Mouse (Mus musculus): Measurements from ENCODE around the gene Trim11.

Trim11 gene

GRCm38 (mm10) chr11:58980381-58980990 lies 2.6 kb downstream of the Trim11 start:
- no peak for DNase-seq (ENCODE audit: low spot score in 2 of 2)

DNA sequence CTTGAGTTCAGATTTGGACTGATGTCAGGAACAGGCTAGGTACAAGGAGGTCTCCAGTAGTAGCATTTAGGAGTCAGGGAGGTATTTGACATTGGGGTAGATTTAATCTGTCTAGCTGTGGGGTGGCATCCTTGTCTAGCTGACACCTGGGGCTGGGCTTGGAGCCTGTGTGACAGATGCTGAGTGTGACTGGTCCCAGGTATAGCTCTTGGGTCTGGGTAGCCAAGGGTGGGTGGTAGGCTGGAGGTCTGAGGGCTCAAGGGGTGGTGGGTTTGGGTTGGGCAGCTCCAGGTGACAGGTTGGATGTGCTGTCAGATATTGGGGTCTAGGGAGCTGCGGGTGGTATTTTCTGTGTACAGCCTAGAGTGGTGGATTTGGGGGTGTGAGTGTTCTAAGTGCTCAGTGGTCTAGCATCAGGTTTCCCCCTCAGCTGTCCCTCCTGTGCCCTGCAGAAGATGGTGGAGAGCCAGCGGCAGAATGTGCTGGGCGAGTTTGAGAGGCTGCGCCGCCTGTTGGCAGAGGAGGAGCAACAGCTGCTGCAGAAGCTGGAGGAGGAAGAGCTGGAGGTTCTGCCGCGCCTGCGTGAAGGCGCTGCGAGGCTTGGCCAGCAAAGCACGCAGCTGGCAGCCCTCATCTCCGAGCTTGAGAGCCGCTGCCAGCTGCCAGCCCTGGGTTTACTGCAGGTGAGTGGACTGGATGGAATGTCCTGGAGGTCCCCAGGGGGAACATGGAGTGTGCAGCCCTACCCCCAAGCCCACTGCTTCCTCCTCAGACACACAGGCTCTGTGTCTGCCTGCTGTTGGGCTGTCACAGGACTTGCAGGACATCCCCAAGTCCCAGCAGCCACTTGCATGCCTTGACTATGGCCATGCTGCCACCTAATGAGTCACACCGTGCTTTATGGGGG lies 3.9 kb downstream of the Trim11 start:
- peak; percentile 59 to 74 for DNase-seq (ENCODE audit: low spot score in 2 of 2)

- peak in 1 of 2 experiments; percentile 47 for DNase-seq (ENCODE audit: low spot score in 2 of 2)
Observed at GRCm38 (mm10) chr11:58982471-58983097, 4.7 kb downstream of the Trim11 start.

DNA sequence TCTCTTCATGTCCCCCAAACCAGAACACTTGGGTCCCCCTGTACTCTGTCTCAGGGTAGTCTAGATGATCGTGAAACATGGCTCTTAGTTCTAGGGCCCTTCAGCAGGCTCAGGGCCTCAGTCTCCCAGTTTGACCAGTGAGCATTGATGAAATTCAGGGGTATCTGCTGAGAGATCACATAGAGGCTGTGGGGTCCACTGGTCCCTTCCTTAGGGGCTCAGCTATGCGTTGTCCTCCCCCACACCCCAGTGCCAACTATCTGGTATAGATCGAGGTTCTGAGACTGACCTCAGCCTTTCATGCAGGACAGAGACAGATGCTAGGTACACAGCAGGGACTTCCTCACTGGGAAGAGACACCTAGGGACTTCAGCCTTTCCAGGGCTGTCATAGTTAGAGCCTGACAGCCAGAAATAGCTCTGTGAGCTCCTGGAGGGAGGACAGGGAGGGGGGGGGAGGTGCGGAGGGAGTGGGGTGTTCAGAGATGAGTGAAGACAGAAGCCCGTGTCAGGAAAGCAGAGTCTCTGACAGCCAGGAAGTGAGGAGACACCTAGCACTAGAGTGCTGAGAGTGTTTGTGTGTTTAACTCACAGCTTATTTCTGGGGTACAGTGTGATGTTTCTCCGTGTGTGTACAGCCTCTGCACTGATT lies 5.9 kb downstream of the Trim11 start:
- no peak for DNase-seq (ENCODE audit: low spot score in 2 of 2)

GRCm38 (mm10) chr11:58984657-58985056 lies 6.8 kb downstream of the Trim11 start:
- DNase-seq (ENCODE audit: low spot score in 2 of 2): no peak

DNA sequence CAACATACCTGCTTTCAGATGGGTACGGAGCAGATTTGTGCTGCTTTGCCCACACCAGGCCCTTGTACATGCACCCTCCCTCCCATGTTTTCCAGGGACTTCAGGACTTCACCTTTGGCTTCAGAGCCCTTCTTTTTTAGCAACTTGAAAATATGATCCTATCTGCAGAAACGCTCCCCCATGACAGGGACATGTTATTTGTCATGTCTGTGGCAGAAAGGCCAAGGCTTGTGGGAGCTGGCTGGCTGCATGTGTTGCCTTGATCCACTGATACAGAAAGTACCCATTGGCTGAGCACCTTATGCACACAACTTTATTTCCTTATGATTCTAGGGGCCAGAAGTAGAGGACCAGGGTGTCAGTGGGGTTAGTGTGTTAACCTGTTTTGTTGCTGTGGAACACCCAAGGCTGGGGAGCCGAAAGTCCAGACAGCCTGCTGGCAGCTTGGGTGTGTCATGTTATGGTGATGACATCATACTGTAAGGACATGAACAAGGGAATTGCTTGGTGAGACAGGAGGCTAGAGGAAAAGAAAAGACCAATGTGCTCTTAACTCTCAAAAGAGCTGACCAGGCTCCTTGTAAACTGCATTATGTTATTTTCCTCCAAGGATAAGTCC lies 7.5 kb downstream of the Trim11 start:
- no peak for DNase-seq (ENCODE audit: low spot score in 2 of 2)

- no peak for DNase-seq (ENCODE audit: low spot score in 2 of 2)
Observed at GRCm38 (mm10) chr11:58989166-58989565, 11.3 kb downstream of the Trim11 start.

DNA sequence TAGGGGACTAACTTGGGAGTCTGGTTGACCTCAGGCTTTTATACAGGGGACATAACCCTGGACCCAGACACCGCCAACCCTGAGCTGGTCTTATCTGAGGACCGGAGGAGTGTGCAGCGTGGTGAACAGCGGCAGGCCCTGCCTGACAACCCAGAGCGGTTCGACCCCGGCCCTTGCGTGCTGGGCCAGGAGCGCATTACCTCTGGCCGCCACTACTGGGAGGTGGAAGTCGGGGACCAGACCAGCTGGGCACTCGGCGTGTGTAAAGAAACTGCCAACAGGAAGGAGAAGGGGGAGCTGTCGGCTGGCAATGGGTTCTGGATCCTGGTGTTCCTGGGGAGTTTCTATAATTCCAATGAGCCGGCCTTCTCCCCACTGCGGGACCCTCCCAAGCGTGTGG lies 12.2 kb downstream of the Trim11 start:
- DNase-seq (ENCODE audit: low spot score in 2 of 2): no peak

DNA sequence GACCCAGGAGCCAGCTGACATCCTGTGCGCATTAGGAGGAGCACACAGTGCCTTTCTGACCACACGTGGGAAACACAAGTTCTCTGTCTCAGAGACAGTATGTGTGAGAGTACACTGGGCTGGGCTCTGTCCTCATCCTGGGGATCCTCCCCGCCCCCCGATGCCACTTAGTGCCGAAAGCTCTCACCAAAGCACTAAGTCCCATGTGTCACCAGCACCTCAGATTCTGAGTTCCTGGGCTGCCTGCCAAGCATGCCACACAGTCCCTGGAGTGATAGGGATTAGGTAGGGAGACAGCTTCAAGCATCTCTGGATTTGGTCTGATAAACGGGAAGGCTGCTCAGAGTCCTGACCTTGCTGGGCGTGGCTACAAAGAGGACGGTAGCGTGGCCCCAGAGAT lies 12.9 kb downstream of the Trim11 start:
- DNase-seq (ENCODE audit: low spot score in 2 of 2): no peak

GRCm38 (mm10) chr11:58991911-58992310 lies 14.0 kb downstream of the Trim11 start:
- no peak for DNase-seq (ENCODE audit: low spot score in 2 of 2)

- no peak for DNase-seq (ENCODE audit: low spot score in 2 of 2)
Observed at GRCm38 (mm10) chr11:58993091-58993670, 15.3 kb downstream of the Trim11 start.

DNA sequence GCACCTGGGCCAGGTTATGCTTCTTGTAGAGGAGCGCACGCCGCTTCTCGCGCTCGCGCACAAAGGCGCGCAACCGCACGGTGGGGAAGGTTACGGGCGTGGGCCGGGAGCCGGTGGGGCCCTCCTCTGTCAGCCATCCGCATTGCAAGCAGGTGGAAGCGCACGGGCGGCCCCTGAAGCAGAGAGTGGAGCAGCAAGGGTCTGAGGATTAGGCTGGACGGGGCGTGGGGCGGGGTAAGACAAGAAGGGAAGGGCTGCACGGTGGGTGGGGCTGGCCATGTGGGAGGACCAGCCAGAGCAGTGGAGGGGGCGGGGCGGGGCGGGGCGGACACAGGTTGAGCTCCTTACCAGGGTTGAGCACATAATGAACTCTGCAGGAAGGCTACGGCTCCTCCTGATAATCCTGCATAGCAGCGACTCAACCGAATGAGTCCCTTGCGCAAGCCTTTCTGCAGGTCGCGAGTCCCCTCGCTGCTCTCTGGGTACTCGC lies 16.5 kb downstream of the Trim11 start:
- peak; percentile 35 to 49 for DNase-seq (ENCODE audit: low spot score in 2 of 2)

DNA sequence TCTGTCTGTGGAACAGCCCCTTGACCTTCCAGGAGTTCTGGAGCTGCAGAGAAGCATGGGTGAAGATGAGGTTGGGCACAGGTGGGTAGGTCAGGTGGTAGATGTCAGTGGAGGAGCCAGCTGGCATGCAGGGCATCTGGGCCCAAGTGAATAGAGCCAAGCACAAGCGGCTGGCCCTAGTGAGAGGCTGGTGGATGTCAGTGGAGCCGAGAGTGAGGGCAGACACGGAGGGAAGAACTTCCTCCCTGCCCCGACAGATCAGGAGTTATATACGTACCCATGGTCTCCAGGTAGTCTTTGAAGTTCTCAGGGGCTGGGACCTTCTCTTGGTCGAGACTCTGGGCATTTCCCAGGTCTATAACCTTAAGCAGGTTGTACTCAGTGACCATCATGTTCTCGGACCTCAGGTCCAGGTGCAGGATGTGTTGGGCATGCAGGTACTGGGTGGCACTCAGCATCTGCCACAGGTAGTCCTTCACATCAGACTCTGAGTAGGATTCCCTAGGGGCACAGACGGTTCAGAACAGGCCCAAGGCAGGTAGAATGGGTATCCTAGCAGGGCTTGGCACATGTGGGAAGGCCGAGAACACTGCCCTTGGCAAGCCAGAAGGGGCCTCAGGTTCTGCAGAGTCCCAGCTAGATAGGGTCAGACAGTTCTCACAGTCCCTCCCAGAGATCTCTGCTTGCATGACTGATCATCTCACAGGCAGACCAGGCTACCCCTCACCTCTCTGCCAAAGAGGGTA lies 17.3 kb downstream of the Trim11 start:
- DNase-seq (ENCODE audit: low spot score in 2 of 2): no peak

- peak in 1 of 2 experiments; percentile 18 for DNase-seq (ENCODE audit: low spot score in 2 of 2)
Observed at GRCm38 (mm10) chr11:58995807-58996370, 18.0 kb downstream of the Trim11 start.

DNA sequence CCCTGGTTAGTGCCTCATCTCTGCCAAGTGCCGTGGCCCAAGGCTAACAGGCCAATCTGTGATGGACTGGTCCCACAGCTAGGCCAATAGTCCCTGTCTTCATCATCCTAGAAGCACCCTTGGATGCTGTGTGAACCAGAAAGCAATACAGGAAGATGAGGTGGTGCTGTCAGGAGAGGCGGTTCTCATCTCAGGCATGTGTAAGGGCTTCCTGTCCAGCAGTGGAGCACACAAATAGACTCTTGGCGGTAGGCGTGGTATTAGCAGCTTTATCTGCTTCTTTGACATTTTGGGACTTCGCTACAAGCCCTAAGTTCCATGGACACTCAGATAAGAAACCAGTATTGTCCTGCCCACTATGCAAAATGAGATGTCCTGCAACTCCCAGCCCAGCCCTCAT lies 19.6 kb downstream of the Trim11 start:
- DNase-seq (ENCODE audit: low spot score in 2 of 2): no peak

DNA sequence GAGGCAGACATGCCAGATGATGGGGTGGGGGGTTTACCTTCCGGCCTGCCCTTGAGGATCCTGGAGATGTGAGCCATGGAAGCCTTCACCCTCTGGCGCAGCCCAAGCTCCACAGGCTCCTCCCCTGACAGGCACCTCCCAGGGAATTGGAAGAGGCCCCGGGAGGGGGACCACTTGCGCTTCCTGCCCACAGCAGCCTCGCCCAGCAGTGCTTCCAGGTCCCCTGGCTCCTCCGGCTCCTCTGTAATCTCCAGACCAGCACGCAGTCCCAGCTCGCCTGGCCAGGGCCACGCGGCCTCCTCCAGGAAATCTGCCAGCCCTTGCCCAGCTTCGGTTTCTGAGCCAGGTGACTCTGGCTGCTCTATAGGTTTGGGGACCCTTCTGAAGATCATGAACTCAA lies 21.3 kb downstream of the Trim11 start:
- DNase-seq (ENCODE audit: low spot score in 2 of 2): no peak

- DNase-seq (ENCODE audit: low spot score in 2 of 2): no peak
Observed at GRCm38 (mm10) chr11:58999830-59000229, 21.9 kb downstream of the Trim11 start.

- DNase-seq (ENCODE audit: low spot score in 2 of 2): no peak
Observed at GRCm38 (mm10) chr11:59000635-59001034, 22.7 kb downstream of the Trim11 start.

DNA sequence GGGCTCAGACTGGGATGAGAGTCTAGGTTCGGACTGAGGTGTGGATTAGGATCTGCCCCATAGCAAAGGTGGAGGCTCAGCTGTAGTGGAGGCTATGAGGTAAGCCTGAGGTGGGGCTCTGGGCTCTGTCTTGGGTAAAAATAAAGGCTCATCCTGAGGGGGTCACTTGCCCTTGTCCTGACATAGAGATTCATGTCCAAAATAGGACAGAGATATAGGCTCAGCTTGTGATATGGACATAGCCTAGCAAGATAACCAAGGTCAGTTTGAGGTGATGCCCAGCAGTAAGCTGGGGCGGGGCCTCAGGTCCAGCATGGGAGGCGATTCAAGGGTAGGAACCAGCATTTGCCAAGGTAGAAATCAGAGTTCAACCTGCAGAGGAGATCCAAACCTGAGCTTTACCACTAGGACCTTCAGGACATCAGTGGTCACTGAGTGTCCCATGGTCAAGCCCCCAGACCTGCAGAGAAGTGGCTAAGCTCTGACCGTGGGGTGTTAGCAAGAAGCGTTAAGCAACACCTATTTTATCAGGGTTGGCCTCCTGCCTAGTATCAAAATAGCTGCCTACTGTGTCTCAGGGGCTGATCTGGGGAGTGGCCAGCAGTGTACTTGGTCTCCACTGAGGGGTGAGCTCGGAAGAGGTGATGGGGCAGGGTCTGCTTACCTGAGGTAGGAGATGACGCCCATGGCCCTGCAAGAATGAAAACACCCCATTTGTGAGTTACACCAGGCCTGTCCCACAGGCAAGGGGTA lies 24.6 kb downstream of the Trim11 start:
- DNase-seq (ENCODE audit: low spot score in 2 of 2): no peak

Measured in spleen, postnatal 14 days (tissue).